Mouse (Mus musculus): ENCODE measurements around the gene Uvrag.

Uvrag gene

GRCm38 (mm10) chr7:99095191-99095590 is 45.8 kb downstream of the Uvrag start:
- DNase-seq = peak; percentile 60

GRCm38 (mm10) chr7:99094336-99094735 is 46.6 kb downstream of the Uvrag start:
- DNase-seq = no peak

DNA sequence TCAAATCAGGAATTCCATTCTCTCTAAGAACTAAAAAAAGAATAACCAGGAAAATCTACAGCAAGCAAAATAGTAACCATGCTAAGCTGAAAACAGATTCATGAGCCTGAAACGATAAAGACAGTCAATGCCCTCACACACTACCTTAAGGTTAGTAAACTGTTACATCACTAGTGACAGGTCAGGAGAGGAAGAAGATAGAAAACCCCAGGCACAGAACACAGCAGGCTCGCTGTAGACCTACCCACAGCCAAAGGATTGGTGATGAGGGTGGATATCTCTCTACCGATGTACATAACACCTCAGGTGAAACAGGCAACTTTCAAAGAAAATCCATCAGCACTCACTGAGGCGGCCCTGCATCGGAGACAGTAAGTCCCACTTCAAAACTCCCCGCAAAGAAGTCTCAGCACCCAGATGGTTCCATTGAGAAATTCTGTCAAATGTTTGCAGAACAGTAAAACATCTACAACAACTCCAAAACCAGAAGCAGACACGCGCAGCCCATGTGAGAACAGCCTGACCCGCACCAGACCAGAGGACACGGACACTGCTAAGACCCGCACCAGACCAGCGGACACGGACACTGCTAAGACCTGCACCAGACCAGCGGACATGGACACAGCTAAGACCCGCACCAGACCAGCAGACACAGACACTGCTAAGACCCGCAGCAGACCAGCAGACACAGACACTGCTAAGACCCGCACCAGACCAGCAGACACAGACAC is 48.9 kb downstream of the Uvrag start:
- no peak for DNase-seq

- DNase-seq = no peak
These were observed 51.2 kb downstream of the Uvrag start for GRCm38 (mm10) chr7:99089716-99090115.

DNA sequence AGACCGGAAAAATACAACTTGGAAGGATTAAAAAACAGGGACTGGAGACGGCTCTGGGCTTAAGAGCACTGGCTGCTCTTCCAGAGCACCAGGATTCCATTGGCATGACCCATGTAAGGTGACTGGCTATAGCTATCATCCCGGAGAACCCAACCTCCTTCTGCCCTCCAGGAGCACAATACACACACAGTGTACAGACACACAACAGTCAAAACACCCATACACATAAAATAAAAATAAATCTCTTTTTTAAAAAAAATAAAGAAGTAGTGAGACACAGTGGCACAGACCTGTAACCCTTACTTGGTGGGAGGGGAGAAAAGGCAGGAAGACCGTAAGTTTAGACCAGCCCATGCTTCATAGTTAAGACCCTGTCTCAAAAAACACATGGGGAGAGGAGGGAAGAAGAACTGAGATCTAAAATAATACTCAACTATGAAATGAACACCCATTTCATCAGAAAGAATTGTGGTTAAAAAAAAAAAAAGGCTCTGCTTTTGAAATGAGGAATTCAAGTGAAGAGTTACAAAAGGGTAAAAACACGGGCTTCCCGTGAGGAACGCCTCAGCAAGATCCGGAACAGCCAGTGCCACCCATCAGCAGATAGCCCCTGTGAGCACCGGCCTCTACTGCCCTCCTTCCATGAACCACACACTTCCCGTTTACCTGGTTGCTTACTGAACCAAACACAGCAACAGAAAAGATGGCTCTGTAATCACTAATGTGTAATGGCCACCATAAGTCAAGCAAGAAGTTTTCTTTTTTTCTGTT is 52.2 kb downstream of the Uvrag start:
- no peak for DNase-seq

DNA sequence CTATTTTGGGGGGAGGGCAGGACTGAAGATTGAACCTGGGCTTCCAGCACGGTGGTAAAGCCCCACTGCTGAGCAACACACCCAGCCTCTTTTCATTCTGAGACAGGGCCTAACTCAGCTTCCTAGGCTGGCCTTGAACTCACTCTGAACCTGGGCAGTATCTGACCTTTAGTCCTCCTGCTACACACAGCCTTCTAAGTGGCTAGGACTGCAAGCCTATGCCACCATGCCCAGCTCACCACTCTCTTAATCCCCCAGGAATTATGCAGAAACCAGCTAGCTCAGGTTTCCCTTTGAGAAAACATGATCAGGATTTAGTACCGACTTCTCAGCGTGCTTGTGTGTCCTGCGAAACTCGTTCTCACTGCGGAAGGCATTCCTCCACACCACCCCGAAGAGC is 53.4 kb downstream of the Uvrag start:
- DNase-seq = no peak

DNA sequence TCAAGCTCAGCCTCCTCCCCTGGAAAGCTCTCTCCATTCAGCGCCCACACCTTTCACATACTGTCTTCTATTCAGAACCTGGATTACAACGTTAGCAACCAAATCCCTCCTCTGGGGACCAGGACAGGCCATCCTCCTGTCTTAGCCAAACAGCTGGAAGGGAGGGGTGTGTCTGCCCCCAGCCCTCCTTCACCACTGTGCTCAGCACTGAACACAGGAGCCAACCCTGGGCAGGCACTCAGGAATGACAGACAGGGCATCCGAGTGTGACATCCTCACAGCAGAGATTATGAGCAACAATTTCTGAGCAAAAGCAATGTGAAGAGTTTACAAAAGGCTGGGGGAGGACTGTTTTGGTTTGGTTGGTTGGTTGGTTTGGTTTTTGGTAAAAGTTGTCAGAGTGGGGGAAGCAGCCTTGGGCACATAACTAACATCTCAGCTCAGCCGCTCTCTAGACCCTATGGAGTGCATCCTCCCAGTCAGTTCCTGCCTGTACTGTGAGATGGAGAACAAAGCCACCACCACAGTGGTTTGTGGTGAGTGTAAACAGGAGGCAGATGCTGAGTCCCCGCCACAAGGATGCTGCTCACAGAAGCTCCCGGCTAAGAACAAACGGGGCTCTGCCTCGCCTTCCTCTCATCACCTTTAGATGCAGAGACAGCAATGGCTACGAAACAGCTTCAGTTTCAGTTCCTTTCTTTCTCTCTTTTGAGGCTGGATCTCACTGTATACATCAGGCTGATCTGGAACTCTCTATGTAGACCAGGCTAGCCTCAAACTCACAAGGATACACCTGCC is 54.1 kb downstream of the Uvrag start:
- no peak for DNase-seq

- peak; percentile 73 for DNase-seq
These were observed 55.7 kb downstream of the Uvrag start for GRCm38 (mm10) chr7:99085249-99085648.

- peak; percentile 80 for DNase-seq
These were observed 61.4 kb downstream of the Uvrag start for GRCm38 (mm10) chr7:99079522-99079921.

GRCm38 (mm10) chr7:99078805-99079204 is 62.1 kb downstream of the Uvrag start:
- DNase-seq = no peak

DNA sequence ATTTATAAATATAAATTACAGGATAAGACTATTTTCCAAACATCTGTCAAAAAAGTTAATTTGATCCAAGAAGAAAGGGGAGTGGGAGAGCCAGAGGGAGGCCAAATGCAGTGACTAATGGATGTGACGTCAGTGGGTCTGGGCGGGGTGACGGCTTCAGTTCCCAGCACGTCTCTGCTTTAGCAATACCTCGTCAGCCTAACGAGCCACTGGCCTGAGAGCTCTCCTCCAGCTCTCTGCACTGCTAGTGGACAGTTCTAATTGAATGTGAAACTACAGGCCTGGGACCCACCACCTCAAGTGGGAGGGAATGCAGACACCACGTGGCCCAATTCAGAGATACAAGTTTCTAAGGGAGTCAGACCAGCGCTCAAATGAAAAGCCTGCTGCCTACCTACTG is 63.7 kb downstream of the Uvrag start:
- DNase-seq = peak; percentile 66

DNA sequence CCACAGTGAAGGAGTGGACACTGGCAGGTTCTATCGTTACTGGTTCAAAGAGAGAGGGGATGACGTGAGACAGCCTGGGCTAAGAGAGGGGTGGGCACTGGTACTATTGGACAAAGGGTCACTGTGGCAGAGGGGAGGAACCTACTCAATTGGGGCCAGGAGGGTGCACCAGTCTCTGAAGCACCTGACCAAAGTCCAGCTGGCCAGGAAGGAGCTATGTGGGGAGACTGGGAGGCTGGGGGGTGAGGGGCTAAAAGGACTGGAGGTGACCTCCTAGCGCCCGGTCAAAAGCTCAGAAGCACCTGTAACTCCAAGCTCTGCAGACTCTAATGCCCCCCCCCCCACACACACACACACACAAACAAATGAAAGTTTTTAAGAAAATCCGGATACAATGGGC is 65.8 kb downstream of the Uvrag start:
- no peak for DNase-seq

GRCm38 (mm10) chr7:99073734-99074372 is 67.1 kb downstream of the Uvrag start:
- peak; percentile 76 for DNase-seq

GRCm38 (mm10) chr7:99067710-99068109 is 73.2 kb downstream of the Uvrag start:
- no peak for DNase-seq

DNA sequence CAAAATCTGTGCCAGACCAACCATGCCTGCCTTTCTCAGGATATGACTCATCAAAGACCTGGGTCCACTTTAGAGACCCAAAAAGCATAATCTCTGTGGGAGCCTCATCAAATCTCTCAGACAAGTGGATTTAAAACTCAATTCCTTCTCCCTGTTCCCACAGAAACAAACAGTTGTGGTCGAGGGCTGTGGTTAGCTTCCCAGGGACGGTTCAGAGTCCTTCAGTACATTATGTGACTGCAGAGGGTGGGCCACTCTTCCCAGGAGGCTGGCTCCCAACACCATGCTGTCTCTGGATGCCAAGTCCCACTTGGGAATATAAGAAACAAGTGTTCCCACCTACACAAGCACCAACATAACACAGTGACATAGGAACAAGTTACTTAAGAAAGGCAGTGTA is 75.0 kb downstream of the Uvrag start:
- DNase-seq = no peak

DNA sequence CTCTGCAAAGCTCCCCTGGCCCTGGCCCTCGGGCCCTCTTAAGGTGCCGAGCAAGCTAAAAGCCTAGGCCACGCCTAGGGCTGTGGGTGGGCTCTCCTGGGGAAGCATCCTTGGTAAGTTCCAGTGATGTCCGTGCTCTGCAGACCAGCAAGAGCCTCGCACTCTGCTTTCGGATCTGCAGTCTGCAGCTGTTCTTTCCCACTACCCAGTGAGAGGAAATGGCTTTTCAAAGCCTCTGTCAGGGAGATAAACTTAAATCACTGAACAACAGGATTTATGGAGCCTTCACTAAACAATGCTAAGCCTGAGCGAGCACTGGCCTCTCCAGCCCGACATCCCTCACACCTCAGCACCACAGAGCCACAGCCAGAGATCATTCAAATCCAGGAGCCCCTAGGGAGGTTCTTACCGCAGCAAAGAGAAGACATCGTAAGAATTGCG is 75.5 kb downstream of the Uvrag start:
- DNase-seq = no peak

- DNase-seq = no peak
These were observed 76.1 kb downstream of the Uvrag start for GRCm38 (mm10) chr7:99064795-99065194.

DNA sequence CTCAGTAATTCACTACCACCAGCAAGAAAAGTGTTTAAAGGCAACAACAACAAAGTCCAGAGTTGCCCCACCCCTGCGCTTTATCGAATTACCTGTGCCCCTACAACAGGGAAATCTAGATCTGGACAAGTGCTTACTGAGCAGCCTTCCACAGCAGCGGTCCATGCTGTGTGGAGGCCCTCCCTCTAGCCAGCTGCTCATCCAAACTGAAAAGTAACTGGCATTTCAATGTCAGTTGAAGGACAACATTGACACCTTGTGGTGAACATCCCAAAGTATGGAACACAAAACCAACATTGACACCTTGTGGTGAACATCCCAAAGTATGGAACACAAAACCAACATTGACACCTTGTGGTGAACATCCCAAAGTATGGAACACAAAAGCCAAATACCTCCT is 78.7 kb downstream of the Uvrag start:
- DNase-seq = peak; percentile 43

GRCm38 (mm10) chr7:99061056-99061680 is 79.8 kb downstream of the Uvrag start:
- DNase-seq = no peak

DNA sequence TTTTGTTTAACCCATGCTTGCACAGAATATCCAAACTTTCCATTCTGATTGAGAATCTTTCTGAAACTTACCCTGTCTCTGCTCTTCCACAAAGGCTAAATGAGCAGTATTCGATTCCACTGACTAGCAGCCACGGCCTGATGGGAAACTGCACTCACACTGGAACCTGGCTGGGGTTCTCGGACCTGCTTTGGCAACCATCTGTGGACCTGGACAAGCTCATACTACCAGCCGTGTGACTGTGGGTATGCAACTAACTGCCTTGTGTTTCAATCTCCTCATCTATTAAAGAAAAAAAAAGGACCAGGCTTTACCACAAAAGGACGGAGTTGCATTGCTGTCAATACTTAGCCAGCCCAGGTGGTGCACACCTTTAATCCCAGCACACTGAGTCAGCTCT is 80.5 kb downstream of the Uvrag start:
- DNase-seq = no peak

DNA sequence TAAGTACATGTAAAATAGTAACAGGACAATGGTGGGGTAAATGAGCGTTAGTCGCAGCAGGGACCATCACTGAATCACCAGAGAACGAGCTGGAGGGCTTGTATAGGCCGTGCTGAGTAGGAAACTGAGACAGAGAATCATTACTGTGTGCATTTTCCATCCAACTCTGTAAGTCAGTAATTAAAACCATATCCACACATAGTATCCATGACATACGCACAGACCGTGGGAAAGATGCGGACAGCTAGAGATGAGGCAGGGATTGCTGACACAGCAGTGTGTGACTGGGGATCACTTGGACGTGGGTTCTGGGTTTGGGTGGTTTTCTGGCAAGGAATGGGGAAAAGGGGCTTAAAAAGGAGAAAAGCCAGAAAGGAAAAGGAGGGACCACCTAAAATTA is 81.0 kb downstream of the Uvrag start:
- no peak for DNase-seq

GRCm38 (mm10) chr7:99057053-99057630 is 83.8 kb downstream of the Uvrag start:
- no peak for DNase-seq

Data from lung, postnatal 10 days (tissue).